1 mouse cellular context compared by ENCODE assay signal in genomic region chr15:102326022-102326576, GRCm38 (mm10).
TF ChIP-seq lines count a peak whose summit lies in the region.

Gene Pfdn5 (plus strand): TSS chr15:102326116.

TF ChIP-seq in CH12.LX, 34 proteins besides CTCF, POLR2A, EP300 and RAD21 (continued from another document):
- TF ChIP-seq ZKSCAN1 (IDR thresholded peaks at IDR 0.05; ENCODE audit: borderline replicate concordance, low read depth, low read length) (no peak), MEF2A (IDR thresholded peaks at IDR 0.05; ENCODE audit: borderline replicate concordance, low read depth, low read length) (peak; percentile 48; the same call in 1 of the 2 replicates), ETS1 (conservative IDR thresholded peaks at IDR 0.05; ENCODE audit: low read depth, low read length) (no peak; the same call in 1 of the 2 replicates), CHD1 (IDR thresholded peaks at IDR 0.05; ENCODE audit: low read depth, low read length) (no peak), PAX5 (IDR thresholded peaks at IDR 0.05; ENCODE audit: low read length) (no peak), E2F4 (IDR thresholded peaks at IDR 0.05; ENCODE audit: insufficient replicate concordance, low read depth, low read length) (peak; percentile 37; the same call in 1 of the 2 replicates), SMC3 (IDR thresholded peaks at IDR 0.05; ENCODE audit: low read depth, low read length) (no peak), CHD2 (IDR thresholded peaks at IDR 0.05; ENCODE audit: low read length) (no peak), MXI1 (IDR thresholded peaks at IDR 0.05; ENCODE audit: low read depth, low read length) (0 out of 2 replicates have a peak, but pooled peaks have one; percentile 60), GABPA (IDR thresholded peaks at IDR 0.05; ENCODE audit: insufficient replicate concordance, low read depth, low read length) (peak; percentile 71), SIN3A (IDR thresholded peaks at IDR 0.05; ENCODE audit: low read length) (peak; percentile 93), JUND (conservative IDR thresholded peaks at IDR 0.05; ENCODE audit: low read depth, low read length) (no peak)
